Mouse (Mus musculus): ENCODE measurements at regions not wholly inside any gene's neighbourhood (a gene's known extent, or its start where the extent isn't known, plus 50 kb on each side); places are given as distances from the start of the nearest gene placed in this dataset.

DNA sequence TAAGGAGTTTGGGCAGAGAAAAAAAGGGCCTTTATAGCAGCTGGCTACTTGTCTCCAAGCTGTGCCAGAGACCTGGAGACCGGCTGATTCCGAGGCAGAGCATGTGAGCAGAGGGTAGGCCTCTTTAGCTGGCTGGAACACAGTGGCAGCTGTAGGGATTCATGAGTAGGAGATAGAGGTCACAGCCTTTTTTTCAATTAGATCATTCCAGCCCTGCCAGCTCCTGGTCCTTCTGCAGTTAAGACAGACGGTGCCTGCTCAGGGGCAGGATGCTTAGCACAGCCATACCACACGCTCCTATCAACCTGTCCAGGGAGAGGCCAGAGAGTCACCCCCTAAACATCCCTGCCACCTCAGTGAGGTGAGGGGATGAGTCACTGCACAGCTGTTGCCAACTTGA is 302.1 kb downstream of the Galc start:
- TF ChIP-seq CTCF (IDR thresholded peaks at IDR 0.05; ENCODE audit: borderline replicate concordance, insufficient read depth, low read length): no peak
- TF ChIP-seq POLR2A (IDR thresholded peaks at IDR 0.05; ENCODE audit: low read depth, low read length): no peak
